Comparison of ENCODE assay signal across 8 mouse cellular contexts in genomic region chr13:75706457-75706856, GRCm38 (mm10). TPM values are rescaled to one million over a fixed set of nuclear protein-coding genes. Genes with fewer than 3 reads are reported as not detected.
DNase-seq lines count a peak whose midpoint lies in the region; ATAC-seq lines count a peak whose summit lies in the region.

Gene Ell2, plus strand, starts transcription at chr13:75706757.

- H3K9ac ChIP-seq in lung, embryonic 16.5 days (ENCODE audit: low read length): peak within 1 kb of the TSS; percentile 84
- H3K9ac ChIP-seq in embryonic facial prominence, embryonic 15.5 days: peak within 1 kb of the TSS; percentile 59
- H3K9ac ChIP-seq in liver, embryonic 11.5 days (ENCODE audit: low read depth, low read length): peak within 1 kb of the TSS; percentile 80

- H3K36me3 ChIP-seq in lung, embryonic 16.5 days (ENCODE audit: control insufficient read depth, insufficient read depth, low read length): no peaks in the 10 kb centered on the region
- H3K36me3 ChIP-seq in embryonic facial prominence, embryonic 15.5 days: no peaks in the 10 kb centered on the region
- H3K36me3 ChIP-seq in liver, embryonic 11.5 days (ENCODE audit: control insufficient read depth, insufficient read depth, low read length): no peaks in the 10 kb centered on the region

- 95% methylated on average over 1 of the region's 1 CpGs for WGBS in lung, embryonic 16.5 days
- WGBS in embryonic facial prominence, embryonic 15.5 days: 100% methylated on average over 1 of the region's 1 CpGs
- 97% methylated on average over 1 of the region's 1 CpGs for WGBS in liver, embryonic 11.5 days

- no peaks in the 10 kb centered on the region for H3K27me3 ChIP-seq in lung, embryonic 16.5 days (ENCODE audit: control insufficient read depth, insufficient read depth, low read depth, low read length)
- no peaks in the 10 kb centered on the region for H3K27me3 ChIP-seq in embryonic facial prominence, embryonic 15.5 days
- no peaks in the 10 kb centered on the region for H3K27me3 ChIP-seq in liver, embryonic 11.5 days (replicated peaks; ENCODE audit: control insufficient read depth, insufficient read depth, low read length)

- no peak for DNase-seq in lung, postnatal 4 days
- DNase-seq in heart, postnatal 14 days: no peak
- DNase-seq in liver, embryonic 11.5 days (ENCODE audit: low spot score): no peak
- no peak for DNase-seq in right cerebral cortex, postnatal 4 days
- no peak for DNase-seq in thymus, postnatal 14 days
- DNase-seq in kidney, adult 11 months: no peak

- no peak for ATAC-seq in lung, embryonic 16.5 days (ENCODE audit: low read depth)
- ATAC-seq in embryonic facial prominence, embryonic 15.5 days (ENCODE audit: insufficient number of reproducible peaks, low FRiP score, low TSS enrichment, low read depth): no peak
- no peak for ATAC-seq in liver, embryonic 11.5 days (replicated peaks; ENCODE audit: low FRiP score)

- H3K4me3 ChIP-seq in lung, embryonic 16.5 days (ENCODE audit: low read length): peak within 1 kb of the TSS; percentile 82
- H3K4me3 ChIP-seq in embryonic facial prominence, embryonic 15.5 days (replicated peaks): peak within 1 kb of the TSS; percentile 74
- peak within 1 kb of the TSS; percentile 74 for H3K4me3 ChIP-seq in liver, embryonic 11.5 days (ENCODE audit: low read depth, low read length)

- H3K9me3 ChIP-seq in lung, embryonic 16.5 days (ENCODE audit: control insufficient read depth, low read length): no peaks in the 10 kb centered on the region
- H3K9me3 ChIP-seq in embryonic facial prominence, embryonic 15.5 days (replicated peaks): no peaks in the 10 kb centered on the region
- H3K9me3 ChIP-seq in liver, embryonic 11.5 days (ENCODE audit: control insufficient read depth, low read length): no peaks in the 10 kb centered on the region

- peak within 1 kb of the TSS; percentile 68 for H3K4me2 ChIP-seq in lung, embryonic 16.5 days (ENCODE audit: low read depth, low read length)
- H3K4me2 ChIP-seq in embryonic facial prominence, embryonic 15.5 days (replicated peaks): peak within 1 kb of the TSS; percentile 66
- H3K4me2 ChIP-seq in liver, embryonic 11.5 days: peak within 1 kb of the TSS; percentile 73

- peak within 1 kb of the TSS; percentile 34 for H3K27ac ChIP-seq in lung, embryonic 16.5 days (ENCODE audit: low read length)
- H3K27ac ChIP-seq in embryonic facial prominence, embryonic 15.5 days (replicated peaks): peak within 1 kb of the TSS; percentile 84
- peak within 1 kb of the TSS; percentile 86 for H3K27ac ChIP-seq in liver, embryonic 11.5 days (ENCODE audit: low read depth, low read length)

- intact Hi-C loops in heart, postnatal 14 days (cut with DNase I): loop anchor here (5.0 kb wide), 3 partner anchors 46 to 479 kb away; partner anchors contain the start of gene Rfesd

- H3K4me1 ChIP-seq in lung, embryonic 16.5 days (replicated peaks; ENCODE audit: control insufficient read depth, insufficient read depth, low read length): 0 out of 2 replicates have a peak, but pooled peaks cover 2% of the 10 kb centered on the region
- peaks cover 11% of the 10 kb centered on the region; the same call in 1 of the 2 replicates for H3K4me1 ChIP-seq in embryonic facial prominence, embryonic 15.5 days
- H3K4me1 ChIP-seq in liver, embryonic 11.5 days (replicated peaks; ENCODE audit: control insufficient read depth, insufficient read depth, low read length): peaks cover 14% of the 10 kb centered on the region; the same call in 1 of the 2 replicates

RNA-seq across cellular contexts. Expression of gene Ell2, which starts in this region (rescaled TPM):
- polyA plus RNA-seq in lung, embryonic 16.5 days (2015; fragmentation: Nextera tagmentation; extraction: Ambion mirVana): 6.7 and 7.5 TPM in 2 replicates
- polyA plus RNA-seq in embryonic facial prominence, embryonic 15.5 days (2015; fragmentation: Nextera tagmentation; extraction: Ambion mirVana): 14.1 and 15.3 TPM in 2 replicates
- total RNA-seq in heart, postnatal 14 days (2021): 10 to 100 TPM; 20.4 to 22.8 TPM
- polyA plus RNA-seq in liver, embryonic 11.5 days (2014; fragmentation: Nextera tagmentation; extraction: Ambion mirVana): 40.4 and 44.8 TPM in 2 replicates

Comparison
In these comparisons a context has a peak if more than half of its experiments do, and no peak if none do; other contexts are left out.
1. H3K27ac ChIP-seq: peak in every context shown above with its lines; median percentile 86 in liver, embryonic 11.5 days; 84 in embryonic facial prominence, embryonic 15.5 days; 34 in lung, embryonic 16.5 days.